Mouse (Mus musculus): ENCODE results near the gene Procr.
"Not testable (repeated sequence)": the region's sequence is repeated elsewhere in the genome, so short reads cannot be mapped to it uniquely, and the experiment has no call there.

The Procr gene

DNA sequence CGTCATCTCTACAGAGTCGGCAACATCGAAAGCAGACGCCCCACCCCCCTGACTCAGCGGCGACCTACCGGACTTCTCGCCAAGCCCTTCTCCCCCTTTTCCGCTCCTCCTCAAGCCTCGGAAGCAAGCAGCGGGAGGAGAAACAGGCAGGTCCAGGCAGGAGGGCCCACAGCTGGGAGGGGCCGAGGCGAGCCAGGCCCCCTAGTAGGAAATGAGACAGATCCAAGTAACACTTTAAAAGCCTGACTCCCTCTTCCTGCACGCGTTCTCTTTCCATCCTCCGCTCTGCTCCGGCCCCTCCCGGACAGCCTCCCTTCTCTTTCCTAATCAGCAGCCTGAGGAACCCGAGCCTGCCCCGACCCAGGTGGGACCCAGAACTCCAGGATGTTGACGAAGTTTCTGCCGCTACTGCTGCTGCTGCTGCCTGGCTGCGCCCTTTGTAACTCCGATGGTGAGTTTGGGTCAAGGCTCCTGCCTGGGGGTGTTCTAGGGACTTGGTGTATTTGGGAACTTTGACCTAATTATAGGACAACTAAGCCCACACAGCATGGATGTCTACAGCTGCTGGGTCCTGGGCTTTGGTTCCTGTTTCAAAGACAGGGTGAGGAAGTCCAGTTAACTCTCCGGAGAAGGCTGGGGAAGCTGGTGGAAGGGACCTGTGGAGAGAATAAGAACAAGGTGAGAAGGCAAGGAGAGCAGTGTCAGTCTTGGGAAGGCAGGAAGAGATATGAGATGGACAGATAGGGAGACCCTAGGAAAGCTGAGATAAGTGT lies at the start of gene Procr:
Gene Procr (plus strand): TSS at position 104 of the 773 bp plus-strand sequence.
- no peak for DNase-seq (ENCODE audit: low spot score in 2 of 2)

DNA sequence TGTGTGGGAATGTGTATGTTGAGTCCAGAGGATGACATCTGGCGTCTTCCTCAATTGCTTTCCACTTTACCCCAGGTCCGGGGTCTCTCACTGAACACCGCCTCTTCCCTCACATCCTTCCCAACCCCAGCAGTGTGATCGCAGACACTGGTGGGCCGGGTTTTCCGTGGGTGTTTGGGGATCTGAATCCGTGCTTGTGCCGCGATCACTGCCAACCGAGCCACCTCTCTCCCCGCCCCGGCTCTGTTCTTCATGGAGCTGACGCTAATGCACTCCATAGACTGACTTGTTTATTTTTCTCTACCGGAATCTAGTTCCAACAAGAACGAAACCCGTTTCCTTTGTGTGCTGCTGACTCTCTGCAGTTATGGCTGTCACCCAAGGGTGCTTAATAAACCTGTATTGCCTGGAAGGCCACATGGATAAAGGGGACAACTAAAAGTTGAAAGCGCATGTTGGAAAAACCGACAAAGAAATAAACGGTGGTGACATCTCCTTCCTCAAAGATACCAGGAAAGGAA lies 49.5 kb upstream of the Procr start:
- DNase-seq (ENCODE audit: low spot score in 2 of 2): no peak

DNA sequence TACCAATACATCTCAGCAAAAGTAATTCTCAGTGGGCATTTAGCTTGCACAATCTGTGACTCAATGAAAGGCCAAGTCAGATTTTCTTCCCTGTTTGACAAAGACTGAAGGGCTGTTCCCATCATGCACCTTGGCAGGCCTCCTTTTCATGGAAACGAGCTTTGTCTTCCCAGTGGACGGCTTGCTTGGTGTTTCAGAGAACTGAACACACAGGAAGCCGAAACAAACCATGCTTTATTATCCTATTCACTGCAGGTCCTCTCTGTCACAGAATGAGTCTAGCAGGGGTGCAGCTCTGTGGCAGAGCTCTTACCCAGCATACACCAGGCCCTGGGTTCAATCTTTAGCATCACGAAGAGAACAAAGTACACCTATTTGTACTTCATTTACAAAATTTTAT lies 47.3 kb upstream of the Procr start:
- no peak for DNase-seq (ENCODE audit: low spot score in 2 of 2)

DNA sequence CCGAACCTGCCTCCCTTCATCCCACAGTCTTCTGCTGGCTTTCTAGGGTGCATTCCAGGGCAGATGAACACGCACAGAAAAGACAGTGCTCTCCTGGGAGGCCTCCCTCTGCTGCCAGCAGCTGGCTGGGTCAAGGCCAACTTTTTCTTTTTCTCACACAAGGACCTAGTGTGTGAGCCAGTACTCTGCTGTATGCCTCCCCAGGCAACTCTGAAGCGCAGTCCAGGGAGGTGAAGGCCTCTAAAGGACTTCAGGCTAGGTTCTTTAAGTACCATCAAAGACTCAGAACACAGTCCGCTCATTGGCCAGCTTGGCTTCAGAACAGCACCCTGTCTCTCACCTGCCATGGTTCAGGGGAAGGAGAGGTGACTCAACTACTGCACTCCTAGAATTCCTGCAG lies 43.7 kb upstream of the Procr start:
- peak in 1 of 2 experiments; percentile 25 for DNase-seq (ENCODE audit: low spot score in 2 of 2)

DNA sequence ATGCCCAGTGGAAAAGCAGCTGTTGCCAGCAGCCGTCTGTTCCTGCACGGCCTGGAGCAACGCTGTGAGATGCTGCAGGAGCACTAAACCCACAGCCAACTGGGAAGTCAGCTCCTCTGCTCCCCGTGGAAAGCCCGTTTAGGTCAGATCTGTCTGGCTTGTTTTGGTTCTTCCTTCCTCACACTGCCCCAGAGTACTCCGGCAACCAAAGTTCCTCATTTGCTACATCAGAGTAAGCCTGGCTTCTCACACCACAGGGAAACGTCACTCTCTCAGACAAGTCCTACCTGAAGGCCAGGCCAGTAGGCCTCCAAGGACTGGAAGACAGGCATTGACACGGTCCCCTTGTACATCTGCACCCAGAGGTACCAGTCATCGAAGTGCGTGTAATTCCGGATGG lies 40.4 kb upstream of the Procr start:
- no peak for DNase-seq (ENCODE audit: low spot score in 2 of 2)

DNA sequence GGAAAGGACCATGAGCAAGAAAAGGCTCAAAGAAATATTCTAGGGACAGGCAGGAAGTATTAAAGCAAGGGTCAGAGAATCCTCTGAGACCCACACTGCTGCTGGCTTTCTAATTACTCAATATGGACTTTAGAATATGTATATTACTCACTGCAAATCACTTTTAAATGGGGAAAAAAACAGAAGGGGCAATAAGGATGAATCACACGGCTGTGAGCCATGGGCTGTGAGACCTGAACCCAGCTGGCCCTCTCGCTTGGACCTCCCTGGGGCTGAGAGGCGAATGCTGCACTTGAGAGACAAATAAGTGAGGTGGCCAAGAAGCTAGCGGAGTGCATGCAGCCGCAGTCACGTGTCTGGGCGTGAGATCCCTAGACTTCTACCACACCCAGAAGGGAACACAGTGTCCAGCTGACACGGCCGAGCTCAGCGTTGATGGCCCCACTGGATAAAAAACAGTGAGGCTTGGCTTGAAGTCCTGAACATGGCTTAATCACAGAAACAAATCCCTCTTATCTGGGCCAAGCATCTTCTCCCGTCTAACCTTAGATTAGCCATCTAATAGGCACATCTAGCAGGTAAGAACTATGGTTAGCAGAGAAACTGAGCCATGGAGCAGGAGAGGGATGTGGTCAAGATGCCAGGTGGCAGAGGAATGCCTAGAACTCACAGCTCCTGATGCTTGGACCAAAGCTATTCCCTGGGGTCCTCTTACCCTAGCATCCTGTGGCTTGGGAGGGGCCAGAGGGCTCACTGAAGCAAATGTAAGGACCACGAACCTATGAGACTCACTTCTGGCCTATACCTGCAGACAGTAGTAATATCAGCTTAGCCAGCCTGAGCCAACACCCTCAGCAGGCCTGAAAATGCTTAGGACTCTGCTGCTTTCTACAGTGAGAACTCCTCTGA lies 33.6 kb upstream of the Procr start:
- no peak for DNase-seq (ENCODE audit: low spot score in 2 of 2)

DNA sequence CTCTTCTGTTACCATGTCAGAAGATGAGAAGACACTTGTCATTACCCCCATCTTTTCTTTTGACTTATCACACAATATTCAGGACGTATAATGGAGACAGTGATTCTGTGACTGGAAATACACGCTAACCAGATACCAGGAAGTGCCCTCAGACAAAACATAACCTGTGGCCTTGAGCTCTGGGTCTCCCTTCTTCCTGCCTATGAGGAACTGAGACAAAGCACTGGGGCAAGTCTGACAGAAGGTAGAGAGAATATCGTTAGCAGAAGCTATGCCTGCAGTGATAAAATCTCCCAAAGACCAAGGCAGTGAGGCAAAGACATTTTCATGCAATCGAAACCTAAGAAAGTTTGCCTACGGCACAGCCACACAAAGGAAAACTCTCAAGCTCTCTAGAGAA lies 30.3 kb upstream of the Procr start:
- DNase-seq (ENCODE audit: low spot score in 2 of 2): no peak

DNA sequence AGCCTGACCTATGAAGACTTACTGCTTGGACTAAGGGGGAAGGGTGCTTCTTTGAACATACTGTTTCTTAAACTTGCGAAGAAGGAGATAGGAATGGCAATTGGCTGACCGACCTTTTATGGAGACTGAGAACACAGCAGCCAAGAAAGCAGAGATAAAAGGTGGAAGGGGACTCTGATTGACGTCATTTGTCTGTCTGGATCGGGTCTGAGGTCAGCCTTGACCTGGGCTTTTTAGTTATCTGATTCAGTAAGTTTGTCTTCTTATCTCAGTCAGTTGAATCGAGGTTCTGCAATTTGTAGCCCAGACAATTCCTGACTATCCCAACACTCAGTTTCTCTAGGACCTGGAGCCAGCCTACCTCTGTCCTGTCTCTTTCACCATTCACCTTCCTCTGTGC lies 26.9 kb upstream of the Procr start:
- no peak for DNase-seq (ENCODE audit: low spot score in 2 of 2)

DNA sequence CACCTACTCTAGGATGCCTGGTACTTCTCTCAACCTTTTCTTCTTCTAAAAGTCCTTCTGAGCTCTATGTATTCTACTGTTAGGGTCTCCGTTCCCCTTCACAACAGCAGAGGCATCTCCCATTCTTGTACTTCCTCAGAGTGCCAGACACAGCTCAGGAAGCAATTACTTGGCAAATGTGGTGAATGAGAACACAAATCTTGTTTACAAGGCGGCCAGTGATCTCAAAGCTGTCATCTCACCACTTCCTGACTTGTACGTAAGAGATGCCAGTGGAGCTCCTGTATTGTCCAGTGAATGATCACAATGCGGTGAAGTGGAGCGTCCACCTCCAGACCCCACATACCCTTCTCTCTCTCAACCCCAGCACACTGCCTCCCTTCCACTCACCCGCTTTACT lies 26.4 kb upstream of the Procr start:
- no peak for DNase-seq (ENCODE audit: low spot score in 2 of 2)

DNA sequence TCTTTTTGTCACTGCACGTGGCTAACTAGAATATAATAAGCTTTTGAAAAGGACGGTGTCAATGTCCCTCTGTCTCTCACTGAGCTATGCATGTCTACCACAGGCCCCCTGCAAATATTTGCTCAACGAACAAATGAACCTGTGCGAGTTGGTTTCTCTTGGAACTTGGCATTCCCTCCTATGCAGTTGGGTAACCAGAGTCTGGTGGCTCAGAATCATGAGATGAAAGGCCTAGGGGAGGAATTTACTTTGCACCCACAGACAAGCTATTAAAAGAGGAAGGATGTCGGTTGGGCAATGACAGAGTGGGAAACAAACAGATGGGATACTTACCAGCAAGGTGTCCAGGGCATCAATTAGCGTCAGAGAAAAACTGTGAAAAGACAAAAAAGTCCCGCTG lies 24.6 kb upstream of the Procr start:
- DNase-seq (ENCODE audit: low spot score in 2 of 2): no peak

DNA sequence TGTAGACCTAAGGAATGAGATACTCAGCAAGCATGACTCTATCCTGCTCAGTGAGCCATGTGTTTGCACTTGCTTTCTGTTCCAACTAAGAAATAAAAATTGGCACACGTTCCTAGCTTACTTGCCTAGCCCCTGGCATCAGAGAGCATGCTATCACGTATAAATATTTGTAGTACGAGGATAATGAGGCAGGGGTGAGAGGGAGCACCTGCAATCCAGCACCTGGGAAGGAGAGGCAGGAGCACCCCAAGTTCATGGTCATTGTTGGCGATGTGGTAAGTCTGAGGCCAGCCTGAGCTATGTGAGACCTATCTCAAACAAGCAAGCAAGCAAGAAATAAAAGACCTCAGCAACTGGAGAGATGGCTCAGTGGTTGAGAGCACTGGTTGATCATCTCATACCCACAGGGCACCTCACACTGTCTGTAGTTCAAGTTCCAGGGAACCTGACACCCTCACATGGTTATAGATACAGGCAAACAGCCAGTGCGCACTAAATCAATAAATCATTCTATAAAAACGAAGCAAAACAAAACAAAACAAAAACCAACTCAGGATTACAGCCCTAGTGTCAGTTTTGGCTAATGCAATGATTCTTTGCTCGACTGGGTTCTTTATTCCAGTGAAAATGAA lies 23.0 kb upstream of the Procr start:
- no peak for DNase-seq (ENCODE audit: low spot score in 2 of 2)

DNA sequence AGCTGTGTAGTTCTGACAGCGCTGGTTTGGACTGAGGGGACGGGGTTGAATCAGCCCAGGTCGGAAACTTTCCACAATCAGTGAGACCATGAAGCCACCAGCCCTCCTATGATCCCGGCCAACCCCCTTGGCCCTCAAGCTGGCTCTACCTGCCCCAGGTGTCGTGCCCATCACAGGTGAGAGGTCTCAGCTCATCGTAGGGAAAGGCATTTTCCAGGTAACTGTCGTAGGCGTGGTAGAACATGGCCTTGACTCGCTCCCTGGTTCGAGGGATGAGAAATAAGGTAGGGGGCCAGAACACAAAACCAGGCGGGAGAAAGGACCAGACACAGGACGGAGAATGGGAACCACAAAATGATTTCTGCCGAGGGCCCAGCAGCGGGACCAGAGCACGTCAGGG lies 22.2 kb upstream of the Procr start:
- DNase-seq (ENCODE audit: low spot score in 2 of 2): no peak

DNA sequence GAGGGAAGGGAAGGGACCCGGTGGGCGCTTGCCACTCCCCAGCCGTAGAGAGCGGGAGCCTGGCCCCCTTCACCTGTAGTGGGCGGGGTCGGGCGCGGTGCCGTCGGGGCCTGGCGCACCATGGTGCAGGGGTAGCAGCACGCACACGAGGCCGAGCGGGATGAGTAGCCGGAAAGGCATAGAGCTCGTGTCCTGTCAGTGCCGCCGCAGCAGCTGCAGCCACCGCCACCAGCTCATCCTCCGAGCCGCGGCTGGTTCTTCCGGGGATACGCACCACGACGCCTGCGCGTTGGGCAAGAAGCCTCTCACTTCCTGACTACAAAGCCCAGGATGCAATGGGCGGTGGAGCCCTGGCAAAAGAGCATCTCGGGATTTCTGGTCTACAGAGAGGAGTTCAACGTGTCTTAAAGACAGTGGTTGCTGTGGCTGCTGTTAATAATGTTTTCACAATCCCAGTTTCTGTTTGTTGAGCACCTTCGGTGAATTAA lies 21.7 kb upstream of the Procr start, which contains the start of gene Edem2:
Gene Edem2 (minus strand): TSS at position 318 of the 488 bp plus-strand sequence.
- peak; percentile 81 to 88 for DNase-seq (ENCODE audit: low spot score in 2 of 2)

DNA sequence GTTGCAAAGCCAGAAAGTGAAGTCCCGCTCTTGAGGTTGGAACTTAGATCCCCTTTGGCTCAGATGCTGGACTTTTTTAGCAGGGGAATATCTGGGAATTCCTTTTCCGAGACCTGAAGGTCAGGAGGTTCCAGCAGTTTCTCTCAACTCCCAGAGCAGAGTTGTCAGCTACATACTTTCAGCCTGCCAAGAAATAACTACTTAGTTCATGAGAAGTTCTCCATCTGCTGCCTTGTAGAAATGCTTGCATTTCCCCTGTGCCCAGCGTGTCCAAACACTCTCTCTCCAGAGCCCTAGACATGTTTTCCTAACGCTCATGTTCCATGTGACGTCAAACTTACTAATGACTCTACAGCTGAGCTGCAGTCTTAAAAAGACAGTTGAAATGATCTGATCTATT lies 15.8 kb upstream of the Procr start:
- DNase-seq (ENCODE audit: low spot score in 2 of 2): no peak

DNA sequence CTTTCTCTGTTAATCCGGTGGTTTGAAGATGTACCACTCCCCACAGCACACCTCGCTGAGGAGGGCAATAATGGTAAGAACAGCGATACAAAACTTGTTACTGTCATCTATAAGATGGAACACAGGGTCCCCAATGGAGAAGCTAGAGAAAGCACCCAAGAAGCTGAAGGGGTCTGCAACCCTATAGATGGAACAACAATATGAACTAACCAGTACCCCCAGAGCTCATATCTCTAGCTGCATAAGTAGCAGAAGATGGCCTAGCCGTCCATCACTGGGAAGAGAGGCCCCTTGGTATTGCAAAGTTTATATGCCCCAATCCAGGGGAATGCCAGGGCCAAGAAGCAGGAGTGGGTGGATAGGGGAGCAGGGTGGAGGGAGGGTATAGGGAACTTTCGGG lies 15.2 kb upstream of the Procr start, which contains the start of gene Gm17581:
Gene Gm17581 (minus strand): TSS at position 101 of the 400 bp plus-strand sequence.
- not testable (repeated sequence) for DNase-seq (ENCODE audit: low spot score in 2 of 2)

DNA sequence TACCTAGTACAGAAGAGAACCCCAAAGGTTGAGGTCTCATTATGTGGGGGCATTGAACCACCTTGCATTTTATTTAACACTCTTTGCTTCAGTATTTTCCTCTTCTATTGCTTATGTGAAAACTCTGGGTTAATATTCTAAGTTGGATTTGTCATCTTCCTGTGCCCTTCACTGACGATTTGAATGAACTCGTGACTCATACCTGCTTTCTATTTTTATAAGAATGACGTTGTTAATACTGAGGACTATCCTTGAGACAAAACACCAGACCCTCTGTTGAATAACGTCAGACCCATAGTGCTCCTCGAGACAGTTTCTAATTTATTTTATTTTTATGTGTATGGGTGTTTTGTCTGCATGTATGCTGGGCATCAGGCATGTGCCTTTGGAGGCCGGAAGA lies 14.0 kb upstream of the Procr start:
- no peak for DNase-seq (ENCODE audit: low spot score in 2 of 2)

DNA sequence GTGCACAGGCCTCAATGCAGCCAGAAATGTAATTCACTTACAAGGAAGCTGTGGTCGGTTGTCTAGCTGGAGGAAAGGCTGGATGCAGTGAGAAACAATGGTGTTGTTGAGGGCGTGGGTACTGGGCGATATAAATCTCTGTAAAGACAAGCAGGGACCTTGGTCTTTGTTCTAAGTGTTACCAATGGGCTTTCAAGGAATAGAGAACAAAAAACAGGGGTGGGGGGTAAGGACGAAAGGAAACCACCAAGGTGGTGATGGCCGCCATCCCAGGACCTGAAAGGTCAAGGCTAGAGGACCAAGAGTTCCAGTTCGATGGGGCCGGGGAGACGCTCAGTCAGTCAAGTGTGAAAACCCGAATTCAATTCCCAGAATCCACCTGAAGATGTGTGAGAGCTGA lies 13.1 kb upstream of the Procr start:
- no peak for DNase-seq (ENCODE audit: low spot score in 2 of 2)

DNA sequence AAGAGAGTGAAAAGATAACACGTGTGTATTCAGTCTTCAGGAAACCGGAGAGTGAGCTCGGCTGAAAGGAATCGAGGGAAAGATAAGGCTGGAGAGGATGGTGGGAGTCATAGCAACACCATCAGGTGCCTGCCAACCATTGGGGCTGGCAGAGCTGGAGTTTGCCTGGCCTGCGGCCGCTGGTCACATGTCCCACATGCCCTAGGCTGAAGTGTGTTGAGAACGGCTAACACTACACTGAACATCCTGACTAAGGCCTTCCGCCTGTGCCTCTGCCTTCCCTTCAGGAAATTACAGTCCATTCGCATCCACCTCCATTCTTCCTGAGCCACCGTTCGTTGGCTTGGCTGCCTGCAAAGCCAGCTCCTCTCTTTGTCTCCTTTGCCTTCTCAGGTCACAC lies 8.7 kb upstream of the Procr start:
- no peak for DNase-seq (ENCODE audit: low spot score in 2 of 2)

DNA sequence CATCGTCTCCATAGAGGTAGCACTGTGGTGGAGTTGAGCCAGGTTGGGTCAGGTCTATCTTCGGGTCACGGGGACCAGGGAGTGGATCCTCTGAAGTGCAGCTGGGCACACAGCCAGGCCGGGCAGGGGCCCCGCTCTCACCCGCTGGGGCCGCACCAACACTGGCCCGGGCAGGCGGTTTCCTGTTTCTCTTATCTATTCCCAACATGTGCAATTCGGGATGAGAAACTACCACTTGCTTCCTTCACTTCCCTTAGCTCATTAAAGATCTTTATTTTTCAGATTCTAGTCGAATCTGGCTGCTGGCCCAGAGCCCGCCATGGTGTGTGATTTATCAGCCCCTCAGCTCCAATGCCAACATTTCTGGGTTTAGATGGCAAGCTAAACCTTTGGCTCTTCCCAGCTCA lies 8.0 kb upstream of the Procr start:
- no peak for DNase-seq (ENCODE audit: low spot score in 2 of 2)

DNA sequence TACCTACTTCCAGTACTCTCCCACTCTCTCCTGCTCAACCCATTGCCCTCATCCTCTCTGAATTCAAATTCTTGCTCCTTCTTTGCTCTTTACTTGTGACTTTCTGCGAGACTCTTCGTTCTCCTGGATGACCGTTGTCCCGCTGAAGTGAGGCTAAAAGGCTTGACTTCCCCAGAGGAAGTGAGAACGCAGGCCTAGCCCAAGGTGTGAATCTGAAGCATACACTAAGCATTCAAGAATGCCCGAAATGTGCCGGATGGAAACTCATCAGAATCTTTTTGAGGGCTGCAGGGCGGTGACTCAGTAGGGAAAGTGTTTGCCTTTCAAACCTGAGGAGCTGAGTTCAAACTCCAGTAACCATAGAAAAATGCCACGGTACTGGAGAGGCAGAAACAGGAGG lies 7.6 kb upstream of the Procr start:
- no peak for DNase-seq (ENCODE audit: low spot score in 2 of 2)

DNA sequence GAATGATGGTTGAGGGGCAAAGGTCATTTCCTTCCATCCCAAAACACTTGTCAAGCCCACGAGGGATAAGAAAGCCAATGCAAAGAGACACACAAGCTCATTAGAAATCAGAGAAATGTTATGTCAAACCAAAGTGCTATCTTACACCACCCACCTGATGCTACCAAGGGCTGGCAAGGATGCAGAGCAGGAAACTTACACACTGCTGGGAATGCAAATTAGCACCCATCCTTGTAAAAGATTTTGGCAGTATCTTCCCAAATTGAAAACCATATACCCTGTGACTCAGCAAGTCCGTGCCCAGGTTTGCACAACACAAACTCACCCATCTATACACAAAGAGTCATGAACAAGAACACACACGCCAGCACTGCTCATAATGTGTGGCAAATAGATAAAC lies 5.4 kb upstream of the Procr start:
- DNase-seq (ENCODE audit: low spot score in 2 of 2): no peak

DNA sequence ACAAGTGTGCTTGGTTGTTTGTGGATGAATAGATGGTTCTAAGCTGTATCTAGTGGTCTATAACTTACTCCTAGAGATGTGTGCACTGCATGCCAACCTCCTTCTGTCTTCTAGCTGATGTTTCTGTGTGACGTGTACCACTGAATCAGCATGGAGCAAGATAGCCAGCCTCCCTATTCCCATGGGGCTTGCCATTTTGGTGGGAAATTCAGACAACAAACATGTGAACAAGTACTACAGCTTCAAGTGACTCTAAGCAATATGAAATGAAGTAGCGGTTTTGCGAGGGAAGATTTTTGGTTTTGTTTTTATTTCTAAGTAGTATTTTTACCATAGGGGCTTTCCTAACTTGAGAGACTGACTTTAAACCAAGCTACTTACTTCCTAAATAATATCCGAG lies 1.5 kb upstream of the Procr start:
- DNase-seq (ENCODE audit: low spot score in 2 of 2): no peak
